Mouse (Mus musculus) CD4-positive helper T cell, adult 2 months (primary cell): ENCODE measurements around the gene Ptprs.

ENCODE experiments used
- DNase-seq: peaks from one replicate; pipeline ENCODE4 v3.0.0-alpha.2; 2012; ENCODE audit warnings: low read depth, missing footprints, low spot score

Gene Ptprs

GRCm38 (mm10) chr17:56468380-56468779, 7.9 kb downstream of the Ptprs start:
- DNase-seq = no peak

GRCm38 (mm10) chr17:56467456-56467884, 8.8 kb downstream of the Ptprs start:
- no peak for DNase-seq

GRCm38 (mm10) chr17:56466747-56467146, 9.5 kb downstream of the Ptprs start:
- DNase-seq = no peak

- DNase-seq = no peak
Observed at GRCm38 (mm10) chr17:56464817-56465216, 11.5 kb downstream of the Ptprs start.

GRCm38 (mm10) chr17:56464345-56464744, 11.9 kb downstream of the Ptprs start:
- DNase-seq = no peak

- DNase-seq = no peak
Observed at GRCm38 (mm10) chr17:56463500-56463899, 12.8 kb downstream of the Ptprs start.

- DNase-seq = no peak
Observed at GRCm38 (mm10) chr17:56462835-56463455, 13.3 kb downstream of the Ptprs start.

GRCm38 (mm10) chr17:56461771-56462743, 14.2 kb downstream of the Ptprs start:
- DNase-seq = peak; percentile 97

- DNase-seq = no peak
Observed at GRCm38 (mm10) chr17:56460876-56461275, 15.4 kb downstream of the Ptprs start.

- DNase-seq = no peak
Observed at GRCm38 (mm10) chr17:56457442-56457841, 18.8 kb downstream of the Ptprs start.

- no peak for DNase-seq
Observed at GRCm38 (mm10) chr17:56456353-56456752, 19.9 kb downstream of the Ptprs start.

GRCm38 (mm10) chr17:56453689-56454088, 22.6 kb downstream of the Ptprs start:
- DNase-seq = no peak

GRCm38 (mm10) chr17:56453251-56453650, 23.0 kb downstream of the Ptprs start:
- DNase-seq = no peak

- no peak for DNase-seq
Observed at GRCm38 (mm10) chr17:56447716-56448115, 28.6 kb downstream of the Ptprs start.

- peak; percentile 55 for DNase-seq
Observed at GRCm38 (mm10) chr17:56445397-56445796, 30.9 kb downstream of the Ptprs start.

- no peak for DNase-seq
Observed at GRCm38 (mm10) chr17:56444771-56445170, 31.5 kb downstream of the Ptprs start.

GRCm38 (mm10) chr17:56443341-56443795, 32.9 kb downstream of the Ptprs start:
- peak; percentile 58 for DNase-seq

- DNase-seq = no peak
Observed at GRCm38 (mm10) chr17:56442316-56442715, 34.0 kb downstream of the Ptprs start.

- no peak for DNase-seq
Observed at GRCm38 (mm10) chr17:56439731-56440460, 36.4 kb downstream of the Ptprs start.

GRCm38 (mm10) chr17:56431582-56431981, 44.7 kb downstream of the Ptprs start:
- no peak for DNase-seq

GRCm38 (mm10) chr17:56427857-56428256, 48.4 kb downstream of the Ptprs start:
- no peak for DNase-seq

GRCm38 (mm10) chr17:56425941-56426340, 50.3 kb downstream of the Ptprs start:
- no peak for DNase-seq
